Mouse (Mus musculus): Measurements from ENCODE around the gene Nr6a1. TPM values are rescaled to one million over a fixed set of nuclear protein-coding genes. Genes with fewer than 3 reads are reported as not detected.

The Nr6a1 gene
- polyA plus RNA-seq, 1 experiment from 2014 or later, result 0.80 TPM

GRCm38 (mm10) chr2:38953152-38953883, 25.8 kb upstream of the Nr6a1 start:
- ATAC-seq (ENCODE audit: low FRiP score, low read depth), result no peak
- Histone ChIP-seq H3K9ac (no peak overlapping the region), H3K27ac (no peak overlapping the region), H3K4me1 (no peaks in the 10 kb centered on the region), H3K4me2 (replicated peaks) (no peak overlapping the region), H3K4me3 (no peak overlapping the region), H3K9me3 (no peaks in the 10 kb centered on the region), H3K36me3 (no peaks in the 10 kb centered on the region), H3K27me3 (no peaks in the 10 kb centered on the region)
- WGBS, result 67% methylated on average over 5 of the region's 5 CpGs

- Histone ChIP-seq H3K9me3 (no peaks in the 10 kb centered on the region), H3K4me1 (no peaks in the 10 kb centered on the region), H3K9ac (no peak overlapping the region), H3K4me2 (replicated peaks) (no peak overlapping the region), H3K27ac (no peak overlapping the region), H3K36me3 (no peaks in the 10 kb centered on the region), H3K4me3 (no peak overlapping the region), H3K27me3 (no peaks in the 10 kb centered on the region)
- no peak for ATAC-seq (ENCODE audit: low FRiP score, low read depth)
- 80% methylated on average over 7 of the region's 7 CpGs for WGBS
Observed at GRCm38 (mm10) chr2:38950281-38950719, 22.8 kb upstream of the Nr6a1 start.

- no peak overlapping the region for H3K9ac ChIP-seq
- no peaks in the 10 kb centered on the region for H3K36me3 ChIP-seq
- no peak overlapping the region for H3K4me2 ChIP-seq (replicated peaks)
- H3K4me1 ChIP-seq, result no peaks in the 10 kb centered on the region
- no peak for ATAC-seq (ENCODE audit: low FRiP score, low read depth)
- H3K27me3 ChIP-seq, result no peaks in the 10 kb centered on the region
- H3K27ac ChIP-seq, result no peak overlapping the region
- H3K9me3 ChIP-seq, result no peaks in the 10 kb centered on the region
- WGBS, result 70% methylated on average over 7 of the region's 7 CpGs
- no peak overlapping the region for H3K4me3 ChIP-seq
Observed at GRCm38 (mm10) chr2:38947566-38947965, 20.1 kb upstream of the Nr6a1 start.

GRCm38 (mm10) chr2:38944460-38945161, 17.1 kb upstream of the Nr6a1 start:
- Histone ChIP-seq H3K4me1 (no peaks in the 10 kb centered on the region), H3K4me3 (no peak overlapping the region), H3K9me3 (no peaks in the 10 kb centered on the region), H3K4me2 (replicated peaks) (no peak overlapping the region), H3K27me3 (no peaks in the 10 kb centered on the region), H3K9ac (no peak overlapping the region), H3K36me3 (no peaks in the 10 kb centered on the region), H3K27ac (no peak overlapping the region)
- WGBS, result 72% methylated on average over 3 of the region's 3 CpGs
- ATAC-seq (ENCODE audit: low FRiP score, low read depth), result 0 out of 2 replicates have a peak, but pooled peaks have one; percentile 19

- Histone ChIP-seq H3K9me3 (no peaks in the 10 kb centered on the region), H3K27ac (no peak overlapping the region), H3K36me3 (no peaks in the 10 kb centered on the region), H3K4me1 (no peaks in the 10 kb centered on the region), H3K9ac (no peak overlapping the region), H3K27me3 (no peaks in the 10 kb centered on the region), H3K4me3 (no peak overlapping the region), H3K4me2 (replicated peaks) (no peak overlapping the region)
- ATAC-seq (ENCODE audit: low FRiP score, low read depth), result no peak
- WGBS, result 51% methylated on average over 2 of the region's 2 CpGs
Observed at GRCm38 (mm10) chr2:38943977-38944376, 16.5 kb upstream of the Nr6a1 start.

GRCm38 (mm10) chr2:38943161-38943560, 15.7 kb upstream of the Nr6a1 start:
- H3K9me3 ChIP-seq, result no peaks in the 10 kb centered on the region
- no peaks in the 10 kb centered on the region for H3K36me3 ChIP-seq
- H3K4me1 ChIP-seq, result no peaks in the 10 kb centered on the region
- H3K27ac ChIP-seq, result no peak overlapping the region
- H3K4me3 ChIP-seq, result no peak overlapping the region
- no peak overlapping the region for H3K9ac ChIP-seq
- no peak overlapping the region for H3K4me2 ChIP-seq (replicated peaks)
- ATAC-seq (ENCODE audit: low FRiP score, low read depth), result no peak
- WGBS, result 84% methylated on average over 5 of the region's 5 CpGs
- no peaks in the 10 kb centered on the region for H3K27me3 ChIP-seq

GRCm38 (mm10) chr2:38941898-38942297, 14.4 kb upstream of the Nr6a1 start:
- Histone ChIP-seq H3K27me3 (no peaks in the 10 kb centered on the region), H3K4me1 (no peaks in the 10 kb centered on the region), H3K4me2 (replicated peaks) (no peak overlapping the region), H3K4me3 (no peak overlapping the region), H3K9ac (no peak overlapping the region), H3K27ac (no peak overlapping the region), H3K9me3 (no peaks in the 10 kb centered on the region), H3K36me3 (no peaks in the 10 kb centered on the region)
- ATAC-seq (ENCODE audit: low FRiP score, low read depth), result no peak
- WGBS, result 84% methylated on average over 2 of the region's 2 CpGs

GRCm38 (mm10) chr2:38941426-38941825, 13.9 kb upstream of the Nr6a1 start:
- no peak overlapping the region for H3K4me3 ChIP-seq
- H3K27ac ChIP-seq, result no peak overlapping the region
- H3K4me2 ChIP-seq (replicated peaks), result no peak overlapping the region
- no peaks in the 10 kb centered on the region for H3K27me3 ChIP-seq
- ATAC-seq (ENCODE audit: low FRiP score, low read depth), result no peak
- H3K4me1 ChIP-seq, result no peaks in the 10 kb centered on the region
- no peaks in the 10 kb centered on the region for H3K9me3 ChIP-seq
- no peak overlapping the region for H3K9ac ChIP-seq
- 83% methylated on average over 14 of the region's 14 CpGs for WGBS
- H3K36me3 ChIP-seq, result no peaks in the 10 kb centered on the region

GRCm38 (mm10) chr2:38939047-38939446, 11.6 kb upstream of the Nr6a1 start:
- no peak overlapping the region for H3K4me3 ChIP-seq
- H3K4me2 ChIP-seq (replicated peaks), result no peak overlapping the region
- H3K9ac ChIP-seq, result no peak overlapping the region
- H3K36me3 ChIP-seq, result no peaks in the 10 kb centered on the region
- no peaks in the 10 kb centered on the region for H3K27me3 ChIP-seq
- peaks cover 13% of the 10 kb centered on the region for H3K4me1 ChIP-seq
- WGBS, result 66% methylated on average over 2 of the region's 2 CpGs
- no peak overlapping the region for H3K27ac ChIP-seq
- no peaks in the 10 kb centered on the region for H3K9me3 ChIP-seq
- no peak for ATAC-seq (ENCODE audit: low FRiP score, low read depth)

- H3K4me2 ChIP-seq (replicated peaks), result no peak overlapping the region
- ATAC-seq (ENCODE audit: low FRiP score, low read depth), result no peak
- no peaks in the 10 kb centered on the region for H3K27me3 ChIP-seq
- H3K27ac ChIP-seq, result no peak overlapping the region
- no peak overlapping the region for H3K9ac ChIP-seq
- no peaks in the 10 kb centered on the region for H3K9me3 ChIP-seq
- no peaks in the 10 kb centered on the region for H3K36me3 ChIP-seq
- H3K4me3 ChIP-seq, result no peak overlapping the region
- H3K4me1 ChIP-seq, result peaks cover 23% of the 10 kb centered on the region
- 83% methylated on average over 1 of the region's 1 CpGs for WGBS
Observed at GRCm38 (mm10) chr2:38938007-38938406, 10.5 kb upstream of the Nr6a1 start.

GRCm38 (mm10) chr2:38937396-38937795, 9.9 kb upstream of the Nr6a1 start:
- Histone ChIP-seq H3K9me3 (no peaks in the 10 kb centered on the region), H3K4me3 (no peak overlapping the region), H3K4me2 (replicated peaks) (no peak overlapping the region), H3K36me3 (no peaks in the 10 kb centered on the region), H3K4me1 (peaks cover 23% of the 10 kb centered on the region), H3K27me3 (no peaks in the 10 kb centered on the region), H3K9ac (no peak overlapping the region), H3K27ac (no peak overlapping the region)
- 73% methylated on average over 3 of the region's 3 CpGs for WGBS
- no peak for ATAC-seq (ENCODE audit: low FRiP score, low read depth)

- H3K9ac ChIP-seq, result no peak overlapping the region
- no peaks in the 10 kb centered on the region for H3K9me3 ChIP-seq
- no peak overlapping the region for H3K4me2 ChIP-seq (replicated peaks)
- no peaks in the 10 kb centered on the region for H3K27me3 ChIP-seq
- 72% methylated on average over 9 of the region's 9 CpGs for WGBS
- ATAC-seq (ENCODE audit: low FRiP score, low read depth), result no peak
- no peak overlapping the region for H3K4me3 ChIP-seq
- no peak overlapping the region for H3K27ac ChIP-seq
- no peaks in the 10 kb centered on the region for H3K36me3 ChIP-seq
- H3K4me1 ChIP-seq, result peaks cover 26% of the 10 kb centered on the region
Observed at GRCm38 (mm10) chr2:38936721-38937378, 9.4 kb upstream of the Nr6a1 start.
